Mouse (Mus musculus): Measurements from ENCODE around the gene Slc15a1. TPM values are rescaled to one million over a fixed set of nuclear protein-coding genes. Genes with fewer than 3 reads are reported as not detected.
"Not testable (repeated sequence)": the region's sequence is repeated elsewhere in the genome, so short reads cannot be mapped to it uniquely, and the experiment has no call there.

Slc15a1 gene
- total RNA-seq, 2 experiments from 2014 or later = not detected

DNA sequence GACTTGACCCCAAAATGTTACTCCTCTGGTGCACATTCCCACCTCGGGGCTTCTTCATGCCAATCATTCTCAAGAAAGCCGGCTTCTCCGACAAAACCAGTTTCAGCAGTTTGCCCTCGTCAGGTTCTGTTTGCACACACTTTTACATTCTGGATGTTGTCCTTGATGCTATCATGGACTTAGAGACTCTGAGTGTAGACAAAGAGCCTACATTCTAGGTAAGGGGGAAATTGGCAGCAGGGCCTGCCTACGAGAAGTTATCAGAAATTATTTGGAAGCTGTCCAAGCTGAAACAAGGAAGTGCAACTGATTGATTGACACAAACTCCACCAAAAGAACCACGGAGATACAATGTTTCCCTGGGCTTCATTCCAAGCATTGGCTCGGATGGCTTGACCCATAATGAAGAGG lies 81.7 kb downstream of the Slc15a1 start:
- intact Hi-C loops (cut with DNase I; ENCODE audit: low total_unique reads) = no loop called here
- no peak for DNase-seq

DNA sequence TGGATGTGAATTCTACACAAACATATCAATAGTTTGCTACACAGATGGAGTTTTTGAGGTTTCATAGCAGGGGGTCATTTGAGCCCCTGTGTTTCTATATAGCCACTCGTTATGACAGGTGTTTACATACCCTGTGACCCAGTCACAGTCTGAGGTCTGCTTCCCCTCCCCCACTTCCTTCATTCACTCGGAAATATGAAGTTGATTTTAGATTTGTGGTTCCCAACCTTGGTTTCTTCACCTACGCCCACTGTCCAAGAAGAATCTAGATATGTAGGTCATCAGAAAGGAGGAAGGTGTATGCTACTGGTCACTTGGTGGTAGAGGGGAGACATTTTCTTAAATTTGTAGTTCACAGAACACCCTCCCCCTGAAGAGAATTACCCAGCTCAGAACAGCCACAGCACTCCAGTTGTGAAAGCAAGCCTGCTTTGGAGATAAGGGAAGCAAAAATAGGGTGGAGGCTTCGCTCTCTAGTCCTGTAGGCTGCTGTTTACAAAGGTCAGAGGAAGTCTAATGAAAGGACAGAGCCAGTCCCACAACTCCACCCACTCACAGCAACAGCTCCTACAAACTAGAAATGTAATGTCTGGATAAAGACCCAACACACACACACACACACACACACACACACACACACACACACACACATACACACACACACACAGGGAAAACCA lies 82.2 kb downstream of the Slc15a1 start:
- intact Hi-C loops (cut with DNase I; ENCODE audit: low total_unique reads) = no loop called here
- DNase-seq = no peak

DNA sequence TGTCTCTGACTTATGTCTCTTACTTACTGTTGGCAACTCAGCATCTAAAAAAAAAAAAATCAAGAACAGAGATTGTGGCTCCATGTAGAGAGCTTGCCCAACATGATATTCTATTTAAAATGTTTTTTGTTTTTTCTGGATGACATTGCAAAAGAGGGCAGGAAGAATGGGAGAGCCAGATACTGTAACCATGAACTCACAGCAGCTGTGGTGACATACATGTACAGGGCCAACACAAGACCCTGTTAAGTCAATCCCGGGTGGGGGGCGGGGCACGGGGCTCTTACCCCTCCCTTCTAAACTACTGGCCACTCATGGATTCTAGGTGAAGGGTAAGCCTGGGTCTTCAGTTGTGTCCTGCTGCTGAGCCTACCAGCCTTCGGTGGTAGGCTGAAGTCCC lies 83.1 kb downstream of the Slc15a1 start:
- no peak for DNase-seq
- intact Hi-C loops (cut with DNase I; ENCODE audit: low total_unique reads) = no loop called here

DNA sequence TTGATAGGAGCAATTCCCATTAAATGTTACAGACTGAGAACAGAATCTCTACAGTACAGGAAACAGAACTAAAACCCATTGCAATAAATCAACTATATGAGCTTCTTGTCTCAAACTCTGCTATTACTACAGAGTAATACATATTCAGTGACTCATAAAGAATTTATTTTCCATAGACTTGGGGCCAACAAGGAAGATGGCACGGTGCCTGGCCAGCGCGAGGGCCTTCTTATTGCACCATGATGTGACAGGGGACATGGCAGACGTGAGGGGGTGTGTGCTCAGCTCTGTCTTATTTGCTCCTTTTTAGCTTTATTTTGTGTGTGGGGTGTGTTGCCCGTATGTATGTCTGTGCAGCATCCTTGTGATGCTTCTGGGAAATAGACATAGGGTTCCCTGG lies 87.5 kb downstream of the Slc15a1 start:
- intact Hi-C loops (cut with DNase I; ENCODE audit: low total_unique reads) = no loop called here
- no peak for DNase-seq

DNA sequence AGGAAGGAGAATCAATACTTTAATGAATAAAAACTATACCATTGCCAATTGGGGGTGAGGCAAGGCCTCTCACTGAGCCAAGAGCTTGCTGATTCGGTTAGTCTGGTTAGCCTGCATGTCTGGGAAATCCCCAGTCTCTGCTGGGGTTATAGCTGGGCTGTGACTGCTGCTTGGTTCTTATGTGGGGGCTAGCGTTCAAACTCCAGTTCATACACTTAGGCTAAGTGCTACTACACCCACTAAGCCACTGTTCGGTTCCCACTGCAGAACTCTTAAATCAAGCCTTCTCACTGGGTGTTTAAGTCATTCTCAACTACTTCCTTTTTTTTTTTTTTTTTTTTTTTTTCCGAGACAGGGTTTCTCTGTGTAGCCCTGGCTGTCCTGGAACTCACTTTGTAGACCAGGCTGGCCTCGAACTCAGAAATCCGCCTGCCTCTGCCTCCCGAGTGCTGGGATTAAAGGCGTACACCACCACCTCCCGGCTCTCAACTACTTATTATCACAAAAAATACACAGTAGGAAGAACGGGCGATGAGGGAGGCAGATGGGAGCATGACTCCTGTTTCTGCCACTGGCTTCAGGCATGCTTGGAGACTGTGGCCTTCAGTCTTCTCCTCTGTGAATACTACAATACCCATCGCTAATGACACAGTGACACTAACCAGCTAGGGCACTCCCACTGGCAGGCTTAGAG lies 88.3 kb downstream of the Slc15a1 start:
- intact Hi-C loops (cut with DNase I; ENCODE audit: low total_unique reads) = no loop called here
- no peak for DNase-seq

DNA sequence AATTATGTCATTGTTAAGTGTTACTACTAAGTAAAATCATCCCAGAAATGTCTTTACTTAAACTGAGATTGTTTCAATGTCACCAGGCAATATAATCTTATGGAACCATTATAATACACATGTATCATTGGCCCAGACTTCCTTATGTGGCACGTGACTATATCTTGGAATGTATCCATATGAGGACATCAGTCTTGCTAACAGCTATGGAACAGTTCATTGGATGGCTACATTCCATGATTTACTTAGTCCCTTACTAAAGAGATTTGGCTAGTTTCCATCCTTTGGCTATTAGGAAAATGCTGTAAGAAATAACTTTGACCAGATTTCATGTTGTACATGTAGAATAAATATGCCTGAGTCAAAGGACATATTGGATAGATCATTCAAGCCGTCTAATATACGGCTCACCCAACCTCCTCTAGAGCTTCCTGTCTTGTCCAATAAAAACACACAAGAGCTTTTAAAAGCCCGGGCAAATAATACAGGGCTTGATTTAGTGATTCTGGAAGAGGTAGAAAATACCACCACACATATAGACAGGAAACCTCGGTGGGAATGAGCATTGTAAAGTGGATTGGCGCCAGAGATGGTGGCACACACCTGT lies 90.3 kb downstream of the Slc15a1 start:
- intact Hi-C loops (cut with DNase I; ENCODE audit: low total_unique reads) = no loop called here
- no peak for DNase-seq

DNA sequence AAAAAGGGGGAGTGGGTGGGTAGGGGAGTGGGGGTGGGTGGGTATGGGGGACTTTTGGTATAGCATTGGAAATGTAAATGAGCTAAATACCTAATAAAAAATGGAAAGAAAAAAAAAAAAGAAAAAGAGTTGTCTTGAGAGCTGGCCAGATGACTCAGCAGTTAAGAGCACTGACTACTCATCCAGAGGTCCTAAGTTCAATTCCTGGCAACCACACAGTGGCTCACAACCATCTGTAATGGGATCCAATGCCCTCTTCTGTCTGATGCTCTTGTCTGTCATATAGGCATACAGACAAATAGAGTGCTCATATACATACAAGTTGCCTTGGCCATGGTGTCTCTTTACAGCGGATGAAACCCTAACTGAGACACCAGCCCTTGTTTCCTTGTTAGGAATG lies 91.3 kb downstream of the Slc15a1 start:
- intact Hi-C loops (cut with DNase I; ENCODE audit: low total_unique reads); DNase-seq: not testable (repeated sequence)

Other genes starting within 250 kb of the Slc15a1 start
- 10 to 100 TPM; 24.7 to 29.7 TPM for gene Stk24, start 125.2 kb downstream of the Slc15a1 start, total RNA-seq (2021)

Data from gastrocnemius, postnatal 14 days (tissue).